Mouse (Mus musculus): ENCODE measurements around the gene Magi1.

- TF ChIP-seq CTCF (IDR thresholded peaks at IDR 0.05; ENCODE audit: low read depth, low read length) (no peak), POLR2A (IDR thresholded peaks at IDR 0.05; ENCODE audit: borderline replicate concordance, low read depth, low read length) (no peak)
Measured at GRCm38 (mm10) chr6:94150876-94151275, 132.8 kb downstream of the Magi1 start.

Measured in bone marrow macrophage, adult 2 months (primary cell).